Mouse (Mus musculus): ENCODE data around the gene Foxj2. TPM values are rescaled to one million over a fixed set of nuclear protein-coding genes. Genes with fewer than 3 reads are reported as not detected.

Foxj2 gene
- polyA plus RNA-seq, 1 experiment from 2014 or later = 6.2 TPM

- peaks cover 86% of the 10 kb centered on the region for H3K36me3 ChIP-seq
- 93% methylated on average over 12 of the region's 12 CpGs for WGBS
Observed at GRCm38 (mm10) chr6:122881287-122881686, 61.6 kb downstream of the Foxj2 start.

GRCm38 (mm10) chr6:122883603-122884002 lies 63.9 kb downstream of the Foxj2 start:
- ATAC-seq = no peak
- no peaks in the 10 kb centered on the region for H3K27me3 ChIP-seq
- peaks cover 92% of the 10 kb centered on the region for H3K36me3 ChIP-seq
- no peaks in the 10 kb centered on the region for H3K9me3 ChIP-seq
- no peak overlapping the region for H3K4me3 ChIP-seq (replicated peaks)
- 94% methylated on average over 9 of the region's 9 CpGs for WGBS
- no peak overlapping the region for H3K27ac ChIP-seq
- no peaks in the 10 kb centered on the region for H3K4me1 ChIP-seq (replicated peaks)
- no peak overlapping the region for H3K9ac ChIP-seq (replicated peaks)
- H3K4me2 ChIP-seq (replicated peaks) = no peak overlapping the region

More at GRCm38 (mm10) chr6:122881287-122881686, 61.6 kb downstream of the Foxj2 start:
- H3K9ac ChIP-seq (replicated peaks) = no peak overlapping the region
- H3K27me3 ChIP-seq = no peaks in the 10 kb centered on the region
- H3K27ac ChIP-seq = no peak overlapping the region
- H3K4me3 ChIP-seq (replicated peaks) = no peak overlapping the region
- no peak for ATAC-seq
- no peak overlapping the region for H3K4me2 ChIP-seq (replicated peaks)
- H3K4me1 ChIP-seq (replicated peaks) = peaks cover 5% of the 10 kb centered on the region
- H3K9me3 ChIP-seq = no peaks in the 10 kb centered on the region

- no peak overlapping the region for H3K4me2 ChIP-seq (replicated peaks)
- 98% methylated on average over 2 of the region's 2 CpGs for WGBS
- no peaks in the 10 kb centered on the region for H3K4me1 ChIP-seq (replicated peaks)
- no peak for ATAC-seq
- no peaks in the 10 kb centered on the region for H3K27me3 ChIP-seq
- no peak overlapping the region for H3K9ac ChIP-seq (replicated peaks)
- H3K9me3 ChIP-seq = no peaks in the 10 kb centered on the region
- H3K4me3 ChIP-seq (replicated peaks) = no peak overlapping the region
- peaks cover 66% of the 10 kb centered on the region for H3K36me3 ChIP-seq
- H3K27ac ChIP-seq = no peak overlapping the region
Observed at GRCm38 (mm10) chr6:122889599-122889998, 69.9 kb downstream of the Foxj2 start.

GRCm38 (mm10) chr6:122892442-122893049 lies 72.8 kb downstream of the Foxj2 start:
- ATAC-seq = no peak
- 8% methylated on average over 2 of the region's 2 CpGs for WGBS

More at GRCm38 (mm10) chr6:122892442-122893049, 72.8 kb downstream of the Foxj2 start:
- peaks cover 48% of the 10 kb centered on the region for H3K36me3 ChIP-seq
- no peaks in the 10 kb centered on the region for H3K4me1 ChIP-seq (replicated peaks)
- H3K27me3 ChIP-seq = no peaks in the 10 kb centered on the region
- no peak overlapping the region for H3K4me3 ChIP-seq (replicated peaks)
- no peak overlapping the region for H3K27ac ChIP-seq
- H3K9me3 ChIP-seq = no peaks in the 10 kb centered on the region
- no peak overlapping the region for H3K4me2 ChIP-seq (replicated peaks)
- H3K9ac ChIP-seq (replicated peaks) = no peak overlapping the region

Small RNA genes within 50 kb of the gene (microRNA-seq; reads per million reads assigned to microRNA genes)
- not detected for gene Mir7231

Other genes with a start within 250 kb of the Foxj2 start
- gene Apobec1, start 217.5 kb upstream of the Foxj2 start, polyA plus RNA-seq (2015; fragmentation: Nextera tagmentation; extraction: Ambion mirVana) = 1.9 and 2.9 TPM in 2 replicates
- 0.12 TPM in 1 of 2 replicates, not detected in the other for gene Gdf3, start 209.8 kb upstream of the Foxj2 start, polyA plus RNA-seq (2015; fragmentation: Nextera tagmentation; extraction: Ambion mirVana)
- not detected in 2 replicates for gene Dppa3, start 193.5 kb upstream of the Foxj2 start, polyA plus RNA-seq (2015; fragmentation: Nextera tagmentation; extraction: Ambion mirVana)
- 0.09 and 0.28 TPM in 2 replicates for gene Nanog, start 112.4 kb upstream of the Foxj2 start, polyA plus RNA-seq (2015; fragmentation: Nextera tagmentation; extraction: Ambion mirVana)
- gene Slc2a3, start 18.3 kb upstream of the Foxj2 start, polyA plus RNA-seq (2015; fragmentation: Nextera tagmentation; extraction: Ambion mirVana) = 15.9 TPM in 2 replicates
- 1.0 and 1.7 TPM in 2 replicates for gene C3ar1, start 36.2 kb downstream of the Foxj2 start, polyA plus RNA-seq (2015; fragmentation: Nextera tagmentation; extraction: Ambion mirVana)
- 107 and 113 TPM in 2 replicates for gene Necap1, start 54.6 kb downstream of the Foxj2 start, polyA plus RNA-seq (2015; fragmentation: Nextera tagmentation; extraction: Ambion mirVana)
- gene Clec4a1, start 101.9 kb downstream of the Foxj2 start, polyA plus RNA-seq (2015; fragmentation: Nextera tagmentation; extraction: Ambion mirVana) = 0.54 and 0.69 TPM in 2 replicates
- gene Clec4a3, start 132.6 kb downstream of the Foxj2 start, polyA plus RNA-seq (2015; fragmentation: Nextera tagmentation; extraction: Ambion mirVana) = 0.92 and 0.94 TPM in 2 replicates
- not detected in 2 replicates for gene Clec4a4, start 170.5 kb downstream of the Foxj2 start, polyA plus RNA-seq (2015; fragmentation: Nextera tagmentation; extraction: Ambion mirVana)
- not detected in 2 replicates for gene Clec4b1, start 230.0 kb downstream of the Foxj2 start, polyA plus RNA-seq (2015; fragmentation: Nextera tagmentation; extraction: Ambion mirVana)

Data from midbrain, embryonic 13.5 days (tissue).